Mouse (Mus musculus) cerebellum, adult 8-10 months (tissue): ENCODE measurements around the gene Clasp2.
A peak's percentile ranks its signal among the peaks of the same experiment; 100 is the strongest.
"Not testable (repeated sequence)": the region's sequence is repeated elsewhere in the genome, so short reads cannot be mapped to it uniquely, and the experiment has no call there.

Source experiments
- DNase-seq: peaks from one replicate; pipeline ENCODE4 v3.0.0; 2022

The Clasp2 gene

GRCm38 (mm10) chr9:113830219-113830618 lies 88.9 kb downstream of the Clasp2 start:
- no peak for DNase-seq

GRCm38 (mm10) chr9:113833481-113833880 lies 92.2 kb downstream of the Clasp2 start:
- no peak for DNase-seq

GRCm38 (mm10) chr9:113837001-113837400 lies 95.7 kb downstream of the Clasp2 start:
- DNase-seq, result no peak

GRCm38 (mm10) chr9:113837461-113837860 lies 96.2 kb downstream of the Clasp2 start:
- DNase-seq, result no peak

GRCm38 (mm10) chr9:113844029-113844428 lies 102.8 kb downstream of the Clasp2 start:
- no peak for DNase-seq

- DNase-seq, result no peak
These were observed 114.2 kb downstream of the Clasp2 start for GRCm38 (mm10) chr9:113855441-113855840.

- no peak for DNase-seq
These were observed 116.1 kb downstream of the Clasp2 start for GRCm38 (mm10) chr9:113857281-113857928.

- no peak for DNase-seq
These were observed 116.7 kb downstream of the Clasp2 start for GRCm38 (mm10) chr9:113857929-113858440.

GRCm38 (mm10) chr9:113859420-113859819 lies 118.1 kb downstream of the Clasp2 start:
- DNase-seq, result no peak

- DNase-seq, result no peak
These were observed 122.2 kb downstream of the Clasp2 start for GRCm38 (mm10) chr9:113863370-113863999.

- no peak for DNase-seq
These were observed 126.7 kb downstream of the Clasp2 start for GRCm38 (mm10) chr9:113867951-113868350.

- no peak for DNase-seq
These were observed 153.6 kb downstream of the Clasp2 start for GRCm38 (mm10) chr9:113894903-113895302.

- no peak for DNase-seq
These were observed 161.9 kb downstream of the Clasp2 start for GRCm38 (mm10) chr9:113903136-113903535.

GRCm38 (mm10) chr9:113904315-113904714 lies 163.0 kb downstream of the Clasp2 start:
- not testable (repeated sequence) for DNase-seq

GRCm38 (mm10) chr9:113915789-113916188 lies 174.5 kb downstream of the Clasp2 start:
- DNase-seq, result no peak

GRCm38 (mm10) chr9:113922677-113923076 lies 181.4 kb downstream of the Clasp2 start:
- no peak for DNase-seq

GRCm38 (mm10) chr9:113924883-113925282 lies 183.6 kb downstream of the Clasp2 start:
- DNase-seq, result no peak

- DNase-seq, result no peak
These were observed 187.3 kb downstream of the Clasp2 start for GRCm38 (mm10) chr9:113928591-113928990.

GRCm38 (mm10) chr9:113929676-113930075 lies 188.4 kb downstream of the Clasp2 start:
- DNase-seq, result no peak

GRCm38 (mm10) chr9:113930534-113931374 lies 189.5 kb downstream of the Clasp2 start, which contains the start of gene Ubp1:
Gene Ubp1, plus strand, starts transcription at chr9:113930934.
- DNase-seq, result peak; percentile 95

GRCm38 (mm10) chr9:113931375-113932099 lies 190.3 kb downstream of the Clasp2 start:
- DNase-seq, result peak; percentile 46

GRCm38 (mm10) chr9:113932100-113932470 lies 190.8 kb downstream of the Clasp2 start:
- DNase-seq, result no peak

- DNase-seq, result peak; percentile 20
These were observed 191.2 kb downstream of the Clasp2 start for GRCm38 (mm10) chr9:113932501-113932900.
